Mouse (Mus musculus) ES-E14 (cell line): ENCODE results near the gene Slc23a2. TPM values are rescaled to one million over a fixed set of nuclear protein-coding genes. Genes with fewer than 3 reads are reported as not detected.

Experiments
- DNase-seq: peaks from one replicate; pipeline ENCODE4 v3.0.0-alpha.2; 2013; ENCODE audit warnings: low read depth, low spot score
- H3K27ac ChIP-seq: 2 replicates; pipeline ENCODE4 v1.5.1; 2012; ENCODE audit warnings: low read depth, mild to moderate bottlenecking, low read length, moderate library complexity, mixed read lengths; ENCODE audit not compliant: poor library complexity, insufficient read depth, severe bottlenecking
- H3K36me3 ChIP-seq: 2 replicates; pipeline ENCODE4 v1.6.1; 2012; ENCODE audit warnings: mild to moderate bottlenecking, low read length, moderate library complexity, mixed read lengths; ENCODE audit not compliant: control insufficient read depth, poor library complexity, insufficient read depth, severe bottlenecking
- H3K4me1 ChIP-seq, 2 experiments: fragments of 150-350 bp in 1 of 2; sonication (generic) in 1 of 2; 2 replicates each; pipeline ENCODE4 v1.6.1; 2012; ENCODE audit warnings: low read length in 2 of 2, mild to moderate bottlenecking in 1 of 2, mixed read lengths in 1 of 2; ENCODE audit not compliant: control insufficient read depth in 2 of 2, insufficient read depth in 2 of 2, poor library complexity in 1 of 2
- H3K4me3 ChIP-seq, 2 experiments: fragments of 150-350 bp in 1 of 2; sonication (generic) in 1 of 2; 2 replicates each; pipeline ENCODE4 v1.5.1; 2012; ENCODE audit warnings: low read length in 2 of 2, low read depth in 1 of 2, mild to moderate bottlenecking in 1 of 2, mixed read lengths in 1 of 2; ENCODE audit not compliant: insufficient read depth in 1 of 2, poor library complexity in 1 of 2, severe bottlenecking in 1 of 2
- H3K9ac ChIP-seq: 2 replicates; pipeline ENCODE4 v1.6.1; 2012; ENCODE audit warnings: low read depth, mild to moderate bottlenecking, low read length, mixed read lengths; ENCODE audit not compliant: poor library complexity, insufficient read depth, severe bottlenecking
- H3K9me3 ChIP-seq: fragments of 150-350 bp; sonication (generic); 2 replicates; pipeline ENCODE4 v1.6.1; 2012; ENCODE audit warnings: low read depth, mild to moderate bottlenecking, low read length; ENCODE audit not compliant: control insufficient read depth, insufficient read depth
- CHD2 ChIP-seq: IDR thresholded peaks from 2 replicates; pipeline ENCODE4 v1.6.1; 2014; ENCODE audit warnings: mild to moderate bottlenecking, low read depth, low read length, inconsistent platforms
- HCFC1 ChIP-seq: IDR thresholded peaks from 2 replicates; pipeline ENCODE4 v1.6.1; 2012; ENCODE audit warnings: low read length, inconsistent platforms, borderline replicate concordance; ENCODE audit not compliant: insufficient read depth
- MAFK ChIP-seq: IDR thresholded peaks from 2 replicates; pipeline ENCODE4 v1.6.1; 2014; ENCODE audit warnings: mild to moderate bottlenecking, low read depth, low read length, inconsistent platforms; ENCODE audit not compliant: insufficient read depth
- ZC3H11A ChIP-seq: IDR thresholded peaks from 2 replicates; pipeline ENCODE4 v1.6.1; 2012; ENCODE audit warnings: low read depth, mild to moderate bottlenecking, inconsistent platforms, low read length, borderline replicate concordance
- ZNF384 ChIP-seq: IDR thresholded peaks from 2 replicates; pipeline ENCODE4 v1.6.1; 2012; ENCODE audit warnings: low read depth, low read length, inconsistent platforms
- in situ Hi-C, 2 experiments: fragments of 600-800 bp; cut with MboI; formaldehyde crosslinking; loops; one replicate each; pipeline ENCODE4 v1.15.1; 2025; ENCODE audit warnings: low sequenced_read_pairs in 2 of 2, inconsistent platforms in 1 of 2; ENCODE audit not compliant: unreplicated experiment in 2 of 2
- total RNA-seq: library from RNA; depleted of rRNA; stranded (reverse); fragments of 300-350 nt; gene quantifications from 2 replicates; pipeline ENCODE4 v1.2.3, GENCODE M21; 2012

Gene Slc23a2
- total RNA-seq, 1 experiment = 33.7 TPM

DNA sequence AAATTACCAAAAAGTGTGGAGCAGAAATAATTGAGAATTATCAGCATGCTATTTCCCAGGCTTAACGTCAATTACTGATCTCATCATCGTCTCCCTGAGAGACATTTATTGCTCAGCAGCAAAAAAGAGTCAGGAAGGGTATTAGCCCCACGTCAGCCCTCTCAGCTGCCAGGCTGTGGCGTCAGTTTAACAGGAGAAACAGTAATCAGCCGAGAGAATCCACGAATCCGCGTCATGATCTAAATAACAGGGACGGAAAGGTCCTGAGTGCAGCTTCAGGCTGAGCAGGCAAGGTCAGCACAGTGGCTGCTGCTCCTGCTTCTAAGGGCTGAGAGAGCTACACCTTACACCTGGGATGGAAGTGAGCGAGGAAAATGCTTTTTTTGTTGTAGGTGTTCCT, 17.0 kb downstream of the Slc23a2 start:
- Histone ChIP-seq H3K4me3 (no peak overlapping the region), H3K4me1 (peaks cover 1 to 14% of the 10 kb centered on the region in 2 experiments; a peak in 3 of 4 replicates), H3K27ac (no peak overlapping the region), H3K9ac (no peak overlapping the region), H3K9me3 (no peaks in the 10 kb centered on the region), H3K36me3 (no peaks in the 10 kb centered on the region)
- DNase-seq = no peak
- TF ChIP-seq ZNF384 (no peak), CHD2 (no peak), MAFK (no peak)
- in situ Hi-C loops = no loop called here

DNA sequence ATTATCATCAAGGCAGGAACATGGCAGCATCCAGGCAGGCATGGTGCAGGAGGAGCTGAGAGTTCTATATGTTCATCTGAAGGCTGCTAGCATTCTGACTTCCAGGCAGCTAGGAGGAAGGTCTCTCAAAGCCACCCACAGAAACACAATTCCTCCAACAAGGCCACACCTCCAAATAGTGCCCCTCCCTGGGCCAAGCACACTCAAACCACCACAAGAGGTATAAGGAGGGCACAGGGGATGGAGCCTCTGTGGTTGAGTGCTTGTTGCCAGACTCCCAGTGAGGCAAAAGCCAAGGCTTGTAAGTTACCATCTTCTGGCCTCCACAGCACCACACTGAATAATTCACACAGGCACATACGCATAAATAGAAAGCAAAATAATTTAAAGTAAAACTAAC, 18.6 kb downstream of the Slc23a2 start:
- Histone ChIP-seq H3K9me3 (no peaks in the 10 kb centered on the region), H3K4me1 (peaks cover 0 to 7% of the 10 kb centered on the region in 2 experiments; a peak in 1 of 4 replicates), H3K4me3 (no peak overlapping the region), H3K36me3 (no peaks in the 10 kb centered on the region), H3K9ac (no peak overlapping the region), H3K27ac (no peak overlapping the region)
- no peak for DNase-seq
- in situ Hi-C loops = no loop called here
- no peak for TF ChIP-seq CHD2
- no peak for TF ChIP-seq MAFK
- TF ChIP-seq HCFC1 = no peak
- no peak for TF ChIP-seq ZNF384

DNA sequence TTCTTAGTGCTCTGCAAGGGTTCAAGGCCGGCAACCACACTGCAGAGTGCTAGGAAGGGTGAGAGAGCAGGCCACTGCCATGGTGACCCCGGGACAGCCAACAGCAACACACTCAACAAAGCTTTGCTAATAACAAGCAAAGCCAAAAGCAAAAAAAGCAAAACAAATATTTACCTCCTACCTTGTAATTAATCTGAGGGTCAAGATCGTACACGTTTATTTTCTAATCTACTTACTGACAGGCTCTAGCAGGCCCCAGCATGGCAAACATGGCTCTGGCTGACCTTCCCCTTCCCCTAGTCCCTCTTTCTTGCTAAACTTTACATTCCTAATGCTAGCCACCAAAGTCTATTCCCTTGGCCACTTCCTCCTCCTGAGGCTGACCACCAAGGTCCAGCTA, 21.8 kb downstream of the Slc23a2 start:
- Histone ChIP-seq H3K9ac (no peak overlapping the region), H3K36me3 (no peaks in the 10 kb centered on the region), H3K27ac (no peak overlapping the region), H3K9me3 (no peaks in the 10 kb centered on the region), H3K4me1 (peaks cover 0 to 4% of the 10 kb centered on the region in 2 experiments; a peak in 1 of 4 replicates), H3K4me3 (no peak overlapping the region)
- in situ Hi-C loops = no loop called here
- TF ChIP-seq ZNF384 (no peak), ZC3H11A (no peak), CHD2 (no peak), MAFK (no peak)
- DNase-seq = no peak

DNA sequence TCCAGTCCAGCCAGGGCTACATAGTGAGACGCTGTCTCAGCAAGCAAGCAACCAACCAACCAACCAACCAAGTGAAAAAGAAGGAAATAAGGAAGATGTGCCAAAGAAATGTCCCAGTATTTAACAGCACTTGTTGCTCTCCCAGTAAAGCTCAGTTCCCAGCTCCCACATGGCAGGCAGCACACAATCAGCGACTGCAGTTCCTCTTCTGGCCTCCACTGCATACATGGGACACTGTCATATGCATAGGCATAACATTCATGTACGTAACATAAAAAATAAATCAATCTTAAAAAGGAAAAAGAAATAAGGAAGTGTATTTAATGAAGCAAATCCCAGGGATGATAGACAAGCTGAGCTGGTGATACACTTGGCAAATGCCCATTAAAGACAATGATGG, 23.9 kb downstream of the Slc23a2 start:
- no peaks in the 10 kb centered on the region for H3K36me3 ChIP-seq
- no peaks in the 10 kb centered on the region for H3K9me3 ChIP-seq
- TF ChIP-seq ZNF384 = no peak
- no peak for TF ChIP-seq CHD2
- TF ChIP-seq HCFC1 = no peak
- no peak for TF ChIP-seq MAFK
- no peak for TF ChIP-seq ZC3H11A
- DNase-seq = no peak
- H3K9ac ChIP-seq = no peak overlapping the region
- H3K4me1 ChIP-seq = peaks cover 0 to 2% of the 10 kb centered on the region in 2 experiments; a peak in 1 of 4 replicates
- in situ Hi-C loops = no loop called here
- H3K4me3 ChIP-seq = no peak overlapping the region
- no peak overlapping the region for H3K27ac ChIP-seq

- no peaks in the 10 kb centered on the region for H3K9me3 ChIP-seq
These were observed 26.3 kb downstream of the Slc23a2 start for GRCm38 (mm10) chr2:132118646-132119045.

More at GRCm38 (mm10) chr2:132118646-132119045, 26.3 kb downstream of the Slc23a2 start:
- Histone ChIP-seq H3K4me3 (no peak overlapping the region), H3K9ac (no peak overlapping the region), H3K4me1 (peaks cover 0 to 11% of the 10 kb centered on the region in 2 experiments; a peak in 1 of 4 replicates), H3K36me3 (no peaks in the 10 kb centered on the region), H3K27ac (no peak overlapping the region)
- DNase-seq = no peak
- in situ Hi-C loops = no loop called here
- no peak for TF ChIP-seq ZC3H11A
